Mouse (Mus musculus): Measurements from ENCODE around the gene Pcbp3.

Pcbp3 gene

GRCm38 (mm10) chr10:76801841-76802499, 159.7 kb downstream of the Pcbp3 start:
- 55% methylated on average over 6 of the region's 6 CpGs for WGBS

- WGBS: 35% methylated on average over 5 of the region's 5 CpGs
Measured at GRCm38 (mm10) chr10:76801237-76801641, 160.4 kb downstream of the Pcbp3 start.

- WGBS: 84% methylated on average over 17 of the region's 17 CpGs
Measured at GRCm38 (mm10) chr10:76798751-76799585, 162.7 kb downstream of the Pcbp3 start.

GRCm38 (mm10) chr10:76794102-76794501, 167.6 kb downstream of the Pcbp3 start:
- 95% methylated on average over 3 of the region's 3 CpGs for whole genome bisulfite sequencing

- 69% methylated on average over 1 of the region's 1 CpGs for WGBS
Measured at GRCm38 (mm10) chr10:76791475-76791874, 170.2 kb downstream of the Pcbp3 start.

- 82% methylated on average over 4 of the region's 4 CpGs for WGBS
Measured at GRCm38 (mm10) chr10:76789885-76790284, 171.8 kb downstream of the Pcbp3 start.

GRCm38 (mm10) chr10:76785312-76785711, 176.4 kb downstream of the Pcbp3 start:
- 90% methylated on average over 6 of the region's 6 CpGs for WGBS

GRCm38 (mm10) chr10:76779225-76779624, 182.5 kb downstream of the Pcbp3 start:
- 83% methylated on average over 5 of the region's 5 CpGs for WGBS

- 96% methylated on average over 3 of the region's 3 CpGs for WGBS
Measured at GRCm38 (mm10) chr10:76771624-76772023, 190.1 kb downstream of the Pcbp3 start.

GRCm38 (mm10) chr10:76771086-76771485, 190.6 kb downstream of the Pcbp3 start:
- 68% methylated on average over 5 of the region's 5 CpGs for WGBS

- 91% methylated on average over 6 of the region's 6 CpGs for WGBS
Measured at GRCm38 (mm10) chr10:76769581-76769980, 192.1 kb downstream of the Pcbp3 start.

GRCm38 (mm10) chr10:76766196-76766595, 195.5 kb downstream of the Pcbp3 start:
- WGBS: 95% methylated on average over 1 of the region's 1 CpGs

- 92% methylated on average over 4 of the region's 4 CpGs for WGBS
Measured at GRCm38 (mm10) chr10:76764927-76765326, 196.8 kb downstream of the Pcbp3 start.

GRCm38 (mm10) chr10:76763016-76763415, 198.7 kb downstream of the Pcbp3 start:
- 83% methylated on average over 12 of the region's 12 CpGs for WGBS

- WGBS: 80% methylated on average over 7 of the region's 7 CpGs
Measured at GRCm38 (mm10) chr10:76762411-76762810, 199.3 kb downstream of the Pcbp3 start.

GRCm38 (mm10) chr10:76759878-76760277, 201.8 kb downstream of the Pcbp3 start:
- 88% methylated on average over 5 of the region's 5 CpGs for WGBS

- 92% methylated on average over 3 of the region's 3 CpGs for WGBS
Measured at GRCm38 (mm10) chr10:76753640-76754039, 208.0 kb downstream of the Pcbp3 start.

GRCm38 (mm10) chr10:76744267-76744666, 217.4 kb downstream of the Pcbp3 start:
- WGBS: 31% methylated on average over 11 of the region's 11 CpGs

GRCm38 (mm10) chr10:76736764-76737163, 224.9 kb downstream of the Pcbp3 start:
- 54% methylated on average over 8 of the region's 8 CpGs for WGBS

GRCm38 (mm10) chr10:76734979-76735378, 226.7 kb downstream of the Pcbp3 start:
- WGBS: 1% methylated on average over 4 of the region's 4 CpGs

- WGBS: 59% methylated on average over 3 of the region's 3 CpGs
Measured at GRCm38 (mm10) chr10:76733677-76734068, 228.0 kb downstream of the Pcbp3 start.

GRCm38 (mm10) chr10:76732881-76733676, 228.6 kb downstream of the Pcbp3 start:
- WGBS: 17% methylated on average over 17 of the region's 17 CpGs

Measured in cerebral cortex, adult 2 months (tissue).